Mouse (Mus musculus) hindbrain, postnatal 0 days (tissue): ENCODE results near the gene Aknad1. TPM values are rescaled to one million over a fixed set of nuclear protein-coding genes. Genes with fewer than 3 reads are reported as not detected.

Experiments
- ATAC-seq: fragments of 200-750 bp; cut with Nextera tagmentation; 2 replicates; pipeline ENCODE4 v1.8.0; 2017; ENCODE audit warnings: mild to moderate bottlenecking, moderate TSS enrichment, moderate library complexity
- DNase-seq: peaks from one replicate; pipeline ENCODE4 v3.0.0-alpha.2; 2015; ENCODE audit warnings: low spot score
- H3K27ac ChIP-seq: fragments of 300-500 bp; sonication (generic); 2 replicates; pipeline ENCODE4 v1.5.1; 2014; ENCODE audit warnings: mild to moderate bottlenecking
- H3K27me3 ChIP-seq: fragments of 300-500 bp; sonication (generic); 2 replicates; pipeline ENCODE4 v1.6.1; 2014; ENCODE audit warnings: low read length, mixed read lengths; ENCODE audit not compliant: insufficient read depth
- H3K36me3 ChIP-seq: fragments of 300-500 bp; sonication (generic); 2 replicates; pipeline ENCODE4 v1.6.1; 2014; ENCODE audit warnings: low read length, mixed read lengths; ENCODE audit not compliant: insufficient read depth
- H3K4me1 ChIP-seq: fragments of 300-500 bp; sonication (generic); 2 replicates; pipeline ENCODE4 v1.6.1; 2014; ENCODE audit warnings: antibody characterized with exemption, low read length, mixed read lengths; ENCODE audit not compliant: insufficient read depth
- H3K4me2 ChIP-seq: fragments of 300-500 bp; sonication (generic); 2 replicates; pipeline ENCODE4 v1.6.1; 2014; ENCODE audit warnings: low read depth, mild to moderate bottlenecking, low read length, moderate library complexity, mixed read lengths
- H3K4me3 ChIP-seq: fragments of 300-500 bp; sonication (generic); 2 replicates; pipeline ENCODE4 v1.5.1; 2014; ENCODE audit warnings: low read length
- H3K9ac ChIP-seq: fragments of 300-500 bp; sonication (generic); replicated peaks from 2 replicates; pipeline ENCODE4 v1.6.1; 2014; ENCODE audit warnings: mild to moderate bottlenecking, low read length, moderate library complexity, mixed read lengths
- H3K9me3 ChIP-seq: fragments of 300-500 bp; sonication (generic); 2 replicates; pipeline ENCODE4 v1.6.1; 2016; ENCODE audit warnings: low read length, mixed read lengths
- CTCF ChIP-seq: IDR thresholded peaks from 2 replicates; pipeline ENCODE4 v1.5.1; 2016; ENCODE audit warnings: antibody characterized with exemption, control low read depth, low read depth
- WGBS: fragments of 180-500 bp; shearing (Covaris S2); extraction: QIAGEN DNeasy Blood & Tissue Kit; methylation state at CpG from one replicate; pipeline ENCODE4 v1.1.7; 2014; 5-methylcytosine and 5-hydroxymethylcytosine counted together
- polyA plus RNA-seq: library from polyadenylated mRNA; unstranded; fragments of >200 nt; fragmentation: Nextera tagmentation; extraction: Ambion mirVana; gene quantifications from 2 replicates; pipeline ENCODE4 v1.2.1, GENCODE M21; 2015
- total RNA-seq: library from RNA; depleted of rRNA; stranded (reverse); fragments of >200 nt; gene quantifications from 2 replicates; pipeline ENCODE4 v1.2.3, GENCODE M21; 2014; rRNA removed

Gene Aknad1
- total RNA-seq (not detected in 2 replicates), polyA plus RNA-seq (not detected in 2 replicates)

- H3K9ac ChIP-seq = no peak within 1 kb of the TSS
- no peaks in the 10 kb centered on the region for H3K4me1 ChIP-seq
- no peak for TF ChIP-seq CTCF
- H3K4me3 ChIP-seq = no peak within 1 kb of the TSS
- 67% methylated on average over 8 of the region's 8 CpGs for WGBS
- ATAC-seq (no peak), DNase-seq (no peak)
- no peak within 1 kb of the TSS for H3K4me2 ChIP-seq
- H3K9me3 ChIP-seq = no peaks in the 10 kb centered on the region
- H3K36me3 ChIP-seq = no peaks in the 10 kb centered on the region
- no peaks in the 10 kb centered on the region for H3K27me3 ChIP-seq
- no peak within 1 kb of the TSS for H3K27ac ChIP-seq
These were observed at the start of gene Aknad1 for GRCm38 (mm10) chr3:108739045-108739708. Aknad1 (plus strand) TSS chr3:108739658.

GRCm38 (mm10) chr3:108689979-108690378 is 49.5 kb upstream of the Aknad1 start:
- H3K4me1 ChIP-seq = no peaks in the 10 kb centered on the region
- no peak for ATAC-seq
- WGBS = 59% methylated on average over 4 of the region's 4 CpGs
- H3K27ac ChIP-seq = no peak overlapping the region
- H3K4me2 ChIP-seq = no peak overlapping the region
- TF ChIP-seq CTCF = no peak
- no peak overlapping the region for H3K4me3 ChIP-seq
- H3K36me3 ChIP-seq = peaks cover 4% of the 10 kb centered on the region; the same call in 1 of the 2 replicates
- no peak overlapping the region for H3K9ac ChIP-seq
- no peak for DNase-seq
- H3K27me3 ChIP-seq = no peaks in the 10 kb centered on the region
- H3K9me3 ChIP-seq = no peaks in the 10 kb centered on the region

- Histone ChIP-seq H3K9me3 (no peaks in the 10 kb centered on the region), H3K9ac (no peak overlapping the region), H3K4me3 (no peak overlapping the region), H3K4me1 (no peaks in the 10 kb centered on the region), H3K27me3 (no peaks in the 10 kb centered on the region), H3K27ac (no peak overlapping the region), H3K4me2 (no peak overlapping the region), H3K36me3 (peaks cover 13% of the 10 kb centered on the region; the same call in 1 of the 2 replicates)
- no peak for DNase-seq
- ATAC-seq = no peak
- 93% methylated on average over 9 of the region's 9 CpGs for WGBS
- no peak for TF ChIP-seq CTCF
These were observed 45.1 kb upstream of the Aknad1 start for GRCm38 (mm10) chr3:108694321-108694720.

- H3K4me1 ChIP-seq = no peaks in the 10 kb centered on the region
- no peaks in the 10 kb centered on the region for H3K27me3 ChIP-seq
- 94% methylated on average over 8 of the region's 8 CpGs for WGBS
- H3K9ac ChIP-seq = no peak overlapping the region
- H3K36me3 ChIP-seq = peaks cover 13% of the 10 kb centered on the region; the same call in 1 of the 2 replicates
- DNase-seq (no peak), ATAC-seq (no peak)
- TF ChIP-seq CTCF = no peak
- no peak overlapping the region for H3K27ac ChIP-seq
- no peak overlapping the region for H3K4me3 ChIP-seq
- H3K4me2 ChIP-seq = no peak overlapping the region
- no peaks in the 10 kb centered on the region for H3K9me3 ChIP-seq
These were observed 40.8 kb upstream of the Aknad1 start for GRCm38 (mm10) chr3:108698662-108699061.

GRCm38 (mm10) chr3:108699786-108700185 is 39.7 kb upstream of the Aknad1 start:
- ATAC-seq (no peak), DNase-seq (no peak)
- Histone ChIP-seq H3K9ac (no peak overlapping the region), H3K4me3 (no peak overlapping the region), H3K27ac (no peak overlapping the region), H3K27me3 (no peaks in the 10 kb centered on the region), H3K4me1 (no peaks in the 10 kb centered on the region), H3K9me3 (no peaks in the 10 kb centered on the region), H3K4me2 (no peak overlapping the region), H3K36me3 (peaks cover 9% of the 10 kb centered on the region; the same call in 1 of the 2 replicates)
- TF ChIP-seq CTCF = no peak
- WGBS = 93% methylated on average over 4 of the region's 4 CpGs

GRCm38 (mm10) chr3:108701256-108701655 is 38.2 kb upstream of the Aknad1 start:
- H3K36me3 ChIP-seq = peaks cover 6% of the 10 kb centered on the region; the same call in 1 of the 2 replicates
- H3K4me1 ChIP-seq = no peaks in the 10 kb centered on the region
- 83% methylated on average over 1 of the region's 1 CpGs for WGBS
- H3K4me3 ChIP-seq = no peak overlapping the region
- no peaks in the 10 kb centered on the region for H3K9me3 ChIP-seq
- H3K27ac ChIP-seq = no peak overlapping the region
- peak; percentile 51 for DNase-seq
- no peak overlapping the region for H3K4me2 ChIP-seq
- TF ChIP-seq CTCF = peak; percentile 60
- no peak for ATAC-seq
- H3K9ac ChIP-seq = no peak overlapping the region
- no peaks in the 10 kb centered on the region for H3K27me3 ChIP-seq

GRCm38 (mm10) chr3:108702789-108703188 is 36.7 kb upstream of the Aknad1 start:
- Histone ChIP-seq H3K4me3 (no peak overlapping the region), H3K27ac (no peak overlapping the region), H3K9ac (no peak overlapping the region), H3K9me3 (no peaks in the 10 kb centered on the region), H3K4me2 (no peak overlapping the region), H3K4me1 (no peaks in the 10 kb centered on the region), H3K36me3 (no peaks in the 10 kb centered on the region), H3K27me3 (no peaks in the 10 kb centered on the region)
- WGBS = 93% methylated on average over 8 of the region's 8 CpGs
- TF ChIP-seq CTCF = no peak
- DNase-seq (no peak), ATAC-seq (no peak)
